Mouse (Mus musculus): ENCODE data around the gene Zfp513. TPM values are rescaled to one million over a fixed set of nuclear protein-coding genes. Genes with fewer than 3 reads are reported as not detected.

The Zfp513 gene
- polyA plus RNA-seq, 1 experiment, result 25.5 TPM

- H3K4me3 ChIP-seq (ENCODE audit: low read depth, low read length), result peak within 1 kb of the TSS; percentile 94
- no peaks in the 10 kb centered on the region for H3K27me3 ChIP-seq (ENCODE audit: control insufficient read depth, insufficient read depth, low read length, poor library complexity, severe bottlenecking)
- peak within 1 kb of the TSS; percentile 51; the same call in 1 of the 2 replicates for H3K27ac ChIP-seq (ENCODE audit: insufficient read depth, low read length)
- H3K9me3 ChIP-seq (replicated peaks; ENCODE audit: control insufficient read depth, insufficient read depth, low read length, poor library complexity, severe bottlenecking), result no peaks in the 10 kb centered on the region
- no peaks in the 10 kb centered on the region for H3K36me3 ChIP-seq (ENCODE audit: control insufficient read depth, insufficient read depth, low read length, poor library complexity, severe bottlenecking)
- TF ChIP-seq CTCF (IDR thresholded peaks at IDR 0.05; ENCODE audit: low read depth, low read length) (no peak), POLR2A (IDR thresholded peaks at IDR 0.05; ENCODE audit: insufficient read depth, low read length) (peak; percentile 19), EP300 (IDR thresholded peaks at IDR 0.05; ENCODE audit: insufficient read depth, low read depth, low read length) (no peak)
- peak within 1 kb of the TSS; percentile 85 for H3K9ac ChIP-seq (ENCODE audit: low read depth, poor library complexity, severe bottlenecking)
- no peaks in the 10 kb centered on the region for H3K4me1 ChIP-seq (ENCODE audit: control insufficient read depth, insufficient read depth, low read length)
Observed at GRCm38 (mm10) chr5:31240637-31241521, 38.8 kb upstream of the Zfp513 start, which contains the start of the genes Nrbp1 and Gm9970. Nrbp1 (plus strand) TSS chr5:31240864. Gm9970 (minus strand) TSS chr5:31241232.

- no peaks in the 10 kb centered on the region for H3K9me3 ChIP-seq (replicated peaks; ENCODE audit: control insufficient read depth, insufficient read depth, low read length, poor library complexity, severe bottlenecking)
- H3K9ac ChIP-seq (ENCODE audit: low read depth, poor library complexity, severe bottlenecking), result no peak overlapping the region
- no peak overlapping the region for H3K4me3 ChIP-seq (ENCODE audit: low read depth, low read length)
- H3K4me1 ChIP-seq (ENCODE audit: control insufficient read depth, insufficient read depth, low read length), result no peaks in the 10 kb centered on the region
- H3K36me3 ChIP-seq (ENCODE audit: control insufficient read depth, insufficient read depth, low read length, poor library complexity, severe bottlenecking), result no peaks in the 10 kb centered on the region
- no peak for TF ChIP-seq POLR2A (IDR thresholded peaks at IDR 0.05; ENCODE audit: insufficient read depth, low read length)
- TF ChIP-seq EP300 (IDR thresholded peaks at IDR 0.05; ENCODE audit: insufficient read depth, low read depth, low read length), result no peak
- TF ChIP-seq CTCF (IDR thresholded peaks at IDR 0.05; ENCODE audit: low read depth, low read length), result no peak
- H3K27me3 ChIP-seq (ENCODE audit: control insufficient read depth, insufficient read depth, low read length, poor library complexity, severe bottlenecking), result no peaks in the 10 kb centered on the region
- no peak overlapping the region for H3K27ac ChIP-seq (ENCODE audit: insufficient read depth, low read length)
Observed at GRCm38 (mm10) chr5:31226641-31227040, 24.5 kb upstream of the Zfp513 start.

GRCm38 (mm10) chr5:31222696-31223095, 20.6 kb upstream of the Zfp513 start:
- Histone ChIP-seq H3K27me3 (ENCODE audit: control insufficient read depth, insufficient read depth, low read length, poor library complexity, severe bottlenecking) (no peaks in the 10 kb centered on the region), H3K4me3 (ENCODE audit: low read depth, low read length) (no peak overlapping the region), H3K9ac (ENCODE audit: low read depth, poor library complexity, severe bottlenecking) (no peak overlapping the region), H3K9me3 (replicated peaks; ENCODE audit: control insufficient read depth, insufficient read depth, low read length, poor library complexity, severe bottlenecking) (no peaks in the 10 kb centered on the region), H3K4me1 (ENCODE audit: control insufficient read depth, insufficient read depth, low read length) (no peaks in the 10 kb centered on the region), H3K27ac (ENCODE audit: insufficient read depth, low read length) (no peak overlapping the region), H3K36me3 (ENCODE audit: control insufficient read depth, insufficient read depth, low read length, poor library complexity, severe bottlenecking) (no peaks in the 10 kb centered on the region)
- TF ChIP-seq CTCF (IDR thresholded peaks at IDR 0.05; ENCODE audit: low read depth, low read length) (no peak), EP300 (IDR thresholded peaks at IDR 0.05; ENCODE audit: insufficient read depth, low read depth, low read length) (no peak), POLR2A (IDR thresholded peaks at IDR 0.05; ENCODE audit: insufficient read depth, low read length) (no peak)

GRCm38 (mm10) chr5:31221304-31221945, 19.3 kb upstream of the Zfp513 start:
- H3K36me3 ChIP-seq (ENCODE audit: control insufficient read depth, insufficient read depth, low read length, poor library complexity, severe bottlenecking), result no peaks in the 10 kb centered on the region
- no peaks in the 10 kb centered on the region for H3K9me3 ChIP-seq (replicated peaks; ENCODE audit: control insufficient read depth, insufficient read depth, low read length, poor library complexity, severe bottlenecking)
- H3K9ac ChIP-seq (ENCODE audit: low read depth, poor library complexity, severe bottlenecking), result peak overlapping the region; percentile 94
- TF ChIP-seq POLR2A (IDR thresholded peaks at IDR 0.05; ENCODE audit: insufficient read depth, low read length) (no peak), CTCF (IDR thresholded peaks at IDR 0.05; ENCODE audit: low read depth, low read length) (peak; percentile 53), EP300 (IDR thresholded peaks at IDR 0.05; ENCODE audit: insufficient read depth, low read depth, low read length) (no peak)
- peak overlapping the region; percentile 85 for H3K27ac ChIP-seq (ENCODE audit: insufficient read depth, low read length)
- H3K4me3 ChIP-seq (ENCODE audit: low read depth, low read length), result peak overlapping the region; percentile 96
- H3K4me1 ChIP-seq (ENCODE audit: control insufficient read depth, insufficient read depth, low read length), result no peaks in the 10 kb centered on the region
- no peaks in the 10 kb centered on the region for H3K27me3 ChIP-seq (ENCODE audit: control insufficient read depth, insufficient read depth, low read length, poor library complexity, severe bottlenecking)

GRCm38 (mm10) chr5:31220448-31221303, 18.6 kb upstream of the Zfp513 start, which contains the start of gene Ppm1g:
Ppm1g (minus strand) TSS chr5:31220687.
- TF ChIP-seq EP300 (IDR thresholded peaks at IDR 0.05; ENCODE audit: insufficient read depth, low read depth, low read length) (0 out of 2 replicates have a peak, but pooled peaks have one; percentile 39), POLR2A (IDR thresholded peaks at IDR 0.05; ENCODE audit: insufficient read depth, low read length) (peak; percentile 98), CTCF (IDR thresholded peaks at IDR 0.05; ENCODE audit: low read depth, low read length) (no peak)
- H3K27ac ChIP-seq (ENCODE audit: insufficient read depth, low read length), result peak within 1 kb of the TSS; percentile 85
- H3K4me1 ChIP-seq (ENCODE audit: control insufficient read depth, insufficient read depth, low read length), result no peaks in the 10 kb centered on the region
- H3K27me3 ChIP-seq (ENCODE audit: control insufficient read depth, insufficient read depth, low read length, poor library complexity, severe bottlenecking), result no peaks in the 10 kb centered on the region
- peak within 1 kb of the TSS; percentile 96 for H3K4me3 ChIP-seq (ENCODE audit: low read depth, low read length)
- H3K9ac ChIP-seq (ENCODE audit: low read depth, poor library complexity, severe bottlenecking), result peak within 1 kb of the TSS; percentile 94
- peaks cover 4% of the 10 kb centered on the region for H3K36me3 ChIP-seq (ENCODE audit: control insufficient read depth, insufficient read depth, low read length, poor library complexity, severe bottlenecking)
- H3K9me3 ChIP-seq (replicated peaks; ENCODE audit: control insufficient read depth, insufficient read depth, low read length, poor library complexity, severe bottlenecking), result no peaks in the 10 kb centered on the region

Data from ES-Bruce4 (cell line).